Mouse (Mus musculus) erythroblast, embryonic 14.5 days (primary cell): ENCODE data around the gene Gm28729. TPM values are rescaled to one million over a fixed set of nuclear protein-coding genes. Genes with fewer than 3 reads are reported as not detected.

Experiments used
- H3K27me3 ChIP-seq: 2 replicates; pipeline ENCODE4 v1.6.1; 2012; ENCODE audit warnings: inconsistent platforms; ENCODE audit not compliant: control insufficient read depth
- H3K36me3 ChIP-seq: 2 replicates; pipeline ENCODE4 v1.6.1; 2012; ENCODE audit warnings: mild to moderate bottlenecking, inconsistent platforms; ENCODE audit not compliant: control insufficient read depth
- H3K4me1 ChIP-seq: 2 replicates; pipeline ENCODE4 v1.6.1; 2012; ENCODE audit warnings: inconsistent platforms; ENCODE audit not compliant: control insufficient read depth
- H3K4me3 ChIP-seq: replicated peaks from 2 replicates; pipeline ENCODE3; 2012; ENCODE audit warnings: moderate library complexity, mild to moderate bottlenecking, inconsistent platforms
- H3K9me3 ChIP-seq: 2 replicates; pipeline ENCODE4 v1.6.1; 2012; ENCODE audit warnings: low read length, inconsistent platforms, mixed read lengths; ENCODE audit not compliant: control insufficient read depth
- GATA1 ChIP-seq: IDR thresholded peaks from 2 replicates; pipeline ENCODE4 v1.6.1; 2012; ENCODE audit warnings: low read length, inconsistent platforms, mixed read lengths
- TAL1 ChIP-seq: IDR thresholded peaks from 3 replicates; pipeline ENCODE4 v1.6.1; 2012; ENCODE audit warnings: low read length, inconsistent platforms, mixed read lengths
- polyA plus RNA-seq: library from polyadenylated mRNA; stranded (reverse); fragments of >175 nt; gene quantifications from 2 replicates; pipeline ENCODE4 v1.2.3, GENCODE M21; 2012

Gm28729 gene
- polyA plus RNA-seq, result not detected in 2 replicates

DNA sequence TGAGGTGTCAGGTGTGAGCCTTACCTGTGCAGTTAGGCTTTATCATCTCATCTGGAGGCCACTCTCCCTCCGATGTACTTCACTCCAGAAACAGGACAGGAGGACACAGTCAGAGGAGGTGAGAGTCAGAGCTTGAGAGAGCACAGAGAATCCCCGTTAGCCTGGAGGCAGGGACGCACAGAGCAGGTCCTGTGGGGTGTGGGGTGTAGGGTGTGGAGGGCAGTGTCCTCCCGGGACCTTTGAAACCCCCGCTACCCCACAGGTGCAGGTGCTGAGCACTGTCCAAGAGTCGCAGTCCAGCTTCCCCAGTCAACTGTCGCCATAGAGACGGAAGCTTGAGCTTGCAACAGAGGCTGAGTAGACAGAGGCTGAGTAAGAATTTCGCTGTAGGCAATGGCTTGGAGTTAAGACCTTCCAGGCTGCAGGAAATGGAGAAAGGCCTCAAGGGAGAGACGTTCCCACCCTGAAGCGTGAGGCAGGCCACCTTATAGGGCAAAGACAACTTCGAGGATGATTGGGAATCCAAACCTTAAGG, at the start of gene Gm28729:
TSS of gene Gm28729 (minus strand) at position 293 of the 535 bp plus-strand sequence.
- no peak within 1 kb of the TSS for H3K4me3 ChIP-seq
- H3K9me3 ChIP-seq, result no peaks in the 10 kb centered on the region
- H3K27me3 ChIP-seq, result no peaks in the 10 kb centered on the region; the same call in none of the 2 replicates
- TF ChIP-seq TAL1, result no peak
- TF ChIP-seq GATA1, result no peak
- peaks cover 7% of the 10 kb centered on the region for H3K4me1 ChIP-seq
- H3K36me3 ChIP-seq, result no peaks in the 10 kb centered on the region

GRCm38 (mm10) chr9:96573252-96573651, 48.2 kb upstream of the Gm28729 start:
- Histone ChIP-seq H3K27me3 (no peaks in the 10 kb centered on the region), H3K9me3 (no peaks in the 10 kb centered on the region), H3K4me3 (no peak overlapping the region), H3K36me3 (peaks cover 9% of the 10 kb centered on the region), H3K4me1 (no peaks in the 10 kb centered on the region)
- TF ChIP-seq GATA1 (no peak), TAL1 (no peak)

DNA sequence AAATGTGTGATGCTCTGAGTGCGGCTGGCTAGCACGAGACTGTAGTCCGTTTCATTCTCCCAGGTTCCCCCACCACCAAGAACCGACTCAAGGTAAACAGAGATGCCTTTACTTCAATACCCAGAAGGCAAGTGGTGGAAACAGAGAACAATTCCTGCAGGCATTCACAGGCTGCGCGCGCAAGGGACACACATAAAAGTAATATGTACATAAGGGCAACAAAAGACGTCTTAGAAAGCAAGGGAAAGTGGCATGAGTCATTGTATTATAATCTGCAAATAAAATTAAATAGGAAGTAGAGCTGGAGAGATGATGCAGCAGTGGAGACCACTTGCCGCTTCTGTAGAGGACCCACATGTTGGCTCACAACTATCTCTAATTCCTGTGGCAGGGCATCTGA, 47.7 kb upstream of the Gm28729 start:
- Histone ChIP-seq H3K4me3 (no peak overlapping the region), H3K4me1 (no peaks in the 10 kb centered on the region), H3K36me3 (peaks cover 9% of the 10 kb centered on the region), H3K9me3 (no peaks in the 10 kb centered on the region), H3K27me3 (no peaks in the 10 kb centered on the region)
- TF ChIP-seq TAL1 (no peak), GATA1 (no peak)

DNA sequence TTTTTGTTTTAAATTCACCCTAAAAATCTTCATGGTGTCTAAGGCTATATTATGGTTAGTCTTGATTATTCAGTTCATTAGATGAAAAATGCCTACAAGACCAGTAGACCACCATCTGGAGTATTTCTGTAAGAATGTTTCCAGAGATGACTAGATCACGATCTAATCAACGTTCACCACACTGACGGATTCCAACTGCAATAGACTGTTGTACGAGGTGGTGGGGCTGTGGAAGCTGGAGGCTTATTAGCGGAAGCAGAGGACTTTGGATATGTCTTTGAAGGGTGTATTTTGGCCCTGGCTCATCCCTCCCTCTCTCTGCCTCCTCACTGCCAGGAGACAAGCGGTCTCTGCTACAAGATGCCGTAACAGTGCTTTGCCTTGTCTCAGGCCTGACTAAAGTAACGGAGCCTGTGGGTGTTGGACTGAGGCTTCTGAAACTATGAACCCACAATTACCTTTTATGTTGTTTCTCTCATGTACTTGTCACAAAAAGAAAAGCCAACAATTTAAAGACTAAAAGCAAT, 41.5 kb upstream of the Gm28729 start:
- peaks cover 10% of the 10 kb centered on the region for H3K36me3 ChIP-seq

DNA sequence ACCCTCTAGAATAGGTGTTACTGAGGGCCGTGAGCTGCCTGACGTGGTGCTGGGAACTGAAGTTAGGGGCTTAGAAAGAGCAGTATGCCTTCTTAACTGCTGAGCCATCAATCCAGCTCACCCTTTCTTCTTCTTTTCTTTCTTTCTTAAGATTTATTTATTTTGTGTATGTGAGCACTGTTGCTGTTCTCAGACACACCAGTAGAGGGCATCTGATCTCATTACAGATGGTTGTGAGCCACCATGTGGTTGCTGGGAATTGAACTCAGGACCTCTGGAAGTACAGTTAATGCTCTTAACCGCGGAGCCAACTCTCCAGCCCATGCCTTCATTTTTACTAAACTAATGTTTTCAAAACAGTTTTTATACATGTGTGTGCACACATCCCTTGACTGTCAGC, 38.4 kb upstream of the Gm28729 start:
- Histone ChIP-seq H3K4me3 (no peak overlapping the region), H3K27me3 (no peaks in the 10 kb centered on the region), H3K4me1 (peaks cover 19% of the 10 kb centered on the region), H3K36me3 (peaks cover 3% of the 10 kb centered on the region; the same call in 1 of the 2 replicates), H3K9me3 (no peaks in the 10 kb centered on the region)
- TF ChIP-seq TAL1 (no peak), GATA1 (no peak)

More for the DNA sequence above, 41.5 kb upstream of the Gm28729 start:
- no peak overlapping the region for H3K4me3 ChIP-seq
- TF ChIP-seq TAL1, result no peak
- TF ChIP-seq GATA1, result no peak
- peaks cover 7% of the 10 kb centered on the region for H3K4me1 ChIP-seq
- H3K9me3 ChIP-seq, result no peaks in the 10 kb centered on the region
- no peaks in the 10 kb centered on the region for H3K27me3 ChIP-seq

DNA sequence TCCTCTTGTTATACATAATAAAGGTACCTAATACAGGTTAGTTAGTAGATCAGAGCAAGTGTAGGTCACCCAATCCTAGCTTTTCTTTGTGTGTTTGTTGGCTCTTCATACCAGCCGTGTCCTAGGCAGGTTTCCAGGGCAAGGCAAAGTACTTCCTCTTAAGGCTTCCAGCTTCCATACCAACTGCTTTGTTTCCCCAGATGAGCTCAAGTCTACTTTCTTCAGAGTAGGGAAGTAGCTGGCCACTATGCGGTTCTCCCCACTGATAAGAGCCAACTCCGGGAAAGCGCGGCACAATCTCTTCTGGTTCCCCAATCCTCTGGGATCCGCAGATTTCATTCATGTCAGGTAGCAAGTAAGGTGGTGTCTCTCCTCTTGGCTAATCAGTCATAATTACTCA, 34.1 kb upstream of the Gm28729 start:
- no peaks in the 10 kb centered on the region for H3K27me3 ChIP-seq
- H3K36me3 ChIP-seq, result no peaks in the 10 kb centered on the region; the same call in 1 of the 2 replicates
- TF ChIP-seq TAL1, result no peak
- no peak for TF ChIP-seq GATA1
- no peaks in the 10 kb centered on the region for H3K9me3 ChIP-seq
- H3K4me3 ChIP-seq, result no peak overlapping the region
- H3K4me1 ChIP-seq, result peaks cover 14% of the 10 kb centered on the region

GRCm38 (mm10) chr9:96558594-96558993, 33.5 kb upstream of the Gm28729 start:
- Histone ChIP-seq H3K27me3 (no peaks in the 10 kb centered on the region), H3K9me3 (no peaks in the 10 kb centered on the region), H3K4me3 (no peak overlapping the region), H3K4me1 (peaks cover 14% of the 10 kb centered on the region), H3K36me3 (no peaks in the 10 kb centered on the region; the same call in 1 of the 2 replicates)
- TF ChIP-seq GATA1 (no peak), TAL1 (no peak)

GRCm38 (mm10) chr9:96554095-96554494, 29.0 kb upstream of the Gm28729 start:
- Histone ChIP-seq H3K9me3 (no peaks in the 10 kb centered on the region), H3K4me3 (no peak overlapping the region), H3K27me3 (no peaks in the 10 kb centered on the region), H3K36me3 (peaks cover 4% of the 10 kb centered on the region), H3K4me1 (peaks cover 8% of the 10 kb centered on the region)
- no peak for TF ChIP-seq TAL1

- H3K36me3 ChIP-seq, result peaks cover 9% of the 10 kb centered on the region
- TF ChIP-seq TAL1 (no peak), GATA1 (no peak)
These were observed 20.3 kb upstream of the Gm28729 start for GRCm38 (mm10) chr9:96545410-96545809.

More at GRCm38 (mm10) chr9:96545410-96545809, 20.3 kb upstream of the Gm28729 start:
- Histone ChIP-seq H3K27me3 (no peaks in the 10 kb centered on the region), H3K9me3 (no peaks in the 10 kb centered on the region), H3K4me3 (no peak overlapping the region), H3K4me1 (peaks cover 9% of the 10 kb centered on the region)
